Mouse (Mus musculus) heart, adult 2 months (tissue): ENCODE data around the gene Sipa1l1. TPM values are rescaled to one million over a fixed set of nuclear protein-coding genes. Genes with fewer than 3 reads are reported as not detected.

Experiments used
- DNase-seq, 2 experiments: peaks; one replicate each; pipeline ENCODE4 v3.0.0; 2021
- H3K27ac ChIP-seq: fragments of 200-600 bp; 2 replicates; pipeline ENCODE4 v1.8.1; 2022
- H3K27me3 ChIP-seq: fragments of 200-500 bp; 2 replicates; pipeline ENCODE4 v1.6.1; 2012; ENCODE audit warnings: mild to moderate bottlenecking, low read length, inconsistent platforms, mixed read lengths; ENCODE audit not compliant: control insufficient read depth, insufficient read depth
- H3K36me3 ChIP-seq: fragments of 200-500 bp; 2 replicates; pipeline ENCODE4 v1.6.1; 2012; ENCODE audit warnings: low read length, inconsistent platforms; ENCODE audit not compliant: control insufficient read depth, insufficient read depth
- H3K4me1 ChIP-seq: fragments of 200-500 bp; 2 replicates; pipeline ENCODE4 v1.6.1; 2011; ENCODE audit warnings: low read length; ENCODE audit not compliant: control insufficient read depth, insufficient read depth
- H3K4me3 ChIP-seq: fragments of 200-600 bp; 2 replicates; pipeline ENCODE4 v1.8.1; 2022
- H3K79me2 ChIP-seq: fragments of 200-500 bp; replicated peaks from 2 replicates; pipeline ENCODE4 v1.6.1; 2012; ENCODE audit warnings: mild to moderate bottlenecking, inconsistent platforms, low read length, moderate library complexity, mixed read lengths; ENCODE audit not compliant: control insufficient read depth, insufficient read depth
- H3K9ac ChIP-seq: fragments of 200-500 bp; 2 replicates; pipeline ENCODE4 v1.6.1; 2012; ENCODE audit warnings: low read depth, mild to moderate bottlenecking, control low read depth, inconsistent platforms, low read length, mixed read lengths
- CTCF ChIP-seq: fragments of 200-600 bp; IDR thresholded peaks from 2 replicates; pipeline ENCODE4 v1.8.1; 2022; ENCODE audit warnings: antibody characterized with exemption, mild to moderate bottlenecking, moderate library complexity
- EP300 ChIP-seq: fragments of 200-500 bp; IDR thresholded peaks from 2 replicates; pipeline ENCODE4 v1.6.1; 2011; ENCODE audit warnings: low read depth, low read length, control low read depth; ENCODE audit not compliant: insufficient read depth
- POLR2A ChIP-seq: fragments of 200-500 bp; IDR thresholded peaks from 2 replicates; pipeline ENCODE4 v1.6.1; 2011; ENCODE audit warnings: mild to moderate bottlenecking, low read depth, low read length, control low read depth; ENCODE audit not compliant: insufficient read depth
- WGBS: fragments of 180-500 bp; shearing (Covaris S2); methylation state at CpG from one replicate; pipeline ENCODE4 v1.1.7; 2018; 5-methylcytosine and 5-hydroxymethylcytosine counted together
- intact Hi-C: fragments of 180-260 bp; cut with DNase I; formaldehyde crosslinking; loops from one replicate; pipeline ENCODE4 v1.15.1; 2025
- polyA plus RNA-seq: library from polyadenylated mRNA; depleted of rRNA; stranded (reverse); fragments of >200 nt; gene quantifications from 2 replicates; pipeline ENCODE4 v1.2.3, GENCODE M21; 2012
- total RNA-seq, 2 experiments: library from RNA; stranded (reverse); gene quantifications; 2 replicates each; pipeline ENCODE4 v1.2.3; 2021

Sipa1l1 gene
- total and polyA plus RNA-seq, 3 experiments, result 6.9 to 9.1 (median 8.4) TPM

- intact Hi-C loops, result no loop called here
Measured at GRCm38 (mm10) chr12:82446609-82447024, 277.5 kb downstream of the Sipa1l1 start.

GRCm38 (mm10) chr12:82448129-82448815, 279.2 kb downstream of the Sipa1l1 start:
- WGBS, result 86% methylated on average over 9 of the region's 9 CpGs
- Histone ChIP-seq H3K27ac (no peak overlapping the region), H3K4me1 (no peaks in the 10 kb centered on the region), H3K27me3 (no peaks in the 10 kb centered on the region), H3K9ac (no peak overlapping the region), H3K4me3 (no peak overlapping the region), H3K79me2 (no peaks in the 10 kb centered on the region), H3K36me3 (no peaks in the 10 kb centered on the region)
- no peak for DNase-seq
- intact Hi-C loops, result no loop called here
- TF ChIP-seq CTCF, result no peak
- TF ChIP-seq EP300, result no peak
- TF ChIP-seq POLR2A, result no peak

More at GRCm38 (mm10) chr12:82446609-82447024, 277.5 kb downstream of the Sipa1l1 start:
- no peaks in the 10 kb centered on the region for H3K27me3 ChIP-seq
- H3K27ac ChIP-seq, result no peak overlapping the region
- no peaks in the 10 kb centered on the region for H3K4me1 ChIP-seq
- H3K4me3 ChIP-seq, result no peak overlapping the region
- no peak for DNase-seq
- 78% methylated on average over 8 of the region's 8 CpGs for WGBS
- TF ChIP-seq CTCF (no peak), EP300 (no peak), POLR2A (no peak)
- no peak overlapping the region for H3K9ac ChIP-seq
- no peaks in the 10 kb centered on the region for H3K79me2 ChIP-seq
- H3K36me3 ChIP-seq, result no peaks in the 10 kb centered on the region

GRCm38 (mm10) chr12:82452428-82452827, 283.3 kb downstream of the Sipa1l1 start:
- no peak for TF ChIP-seq EP300
- Histone ChIP-seq H3K27me3 (no peaks in the 10 kb centered on the region), H3K4me1 (no peaks in the 10 kb centered on the region), H3K27ac (no peak overlapping the region), H3K4me3 (no peak overlapping the region), H3K79me2 (no peaks in the 10 kb centered on the region), H3K9ac (no peak overlapping the region), H3K36me3 (no peaks in the 10 kb centered on the region)
- intact Hi-C loops, result no loop called here
- 57% methylated on average over 2 of the region's 2 CpGs for WGBS
- DNase-seq, result no peak

GRCm38 (mm10) chr12:82454415-82454814, 285.3 kb downstream of the Sipa1l1 start:
- TF ChIP-seq EP300 (no peak), POLR2A (no peak), CTCF (no peak)
- 69% methylated on average over 6 of the region's 6 CpGs for WGBS
- Histone ChIP-seq H3K4me1 (no peaks in the 10 kb centered on the region), H3K79me2 (no peaks in the 10 kb centered on the region), H3K27me3 (no peaks in the 10 kb centered on the region), H3K9ac (no peak overlapping the region), H3K36me3 (no peaks in the 10 kb centered on the region), H3K27ac (no peak overlapping the region), H3K4me3 (no peak overlapping the region)
- no peak for DNase-seq
- intact Hi-C loops, result no loop called here

- WGBS, result 79% methylated on average over 10 of the region's 10 CpGs
- no peak overlapping the region for H3K4me3 ChIP-seq
- no peaks in the 10 kb centered on the region for H3K36me3 ChIP-seq
- H3K9ac ChIP-seq, result no peak overlapping the region
- no peaks in the 10 kb centered on the region for H3K4me1 ChIP-seq
- intact Hi-C loops, result no loop called here
- no peak for TF ChIP-seq EP300
- TF ChIP-seq POLR2A, result no peak
- TF ChIP-seq CTCF, result no peak
- no peak for DNase-seq
- H3K27ac ChIP-seq, result no peak overlapping the region
- H3K79me2 ChIP-seq, result no peaks in the 10 kb centered on the region
- no peaks in the 10 kb centered on the region for H3K27me3 ChIP-seq
Measured at GRCm38 (mm10) chr12:82455700-82456413, 286.7 kb downstream of the Sipa1l1 start.

- no peak for DNase-seq
- no peak overlapping the region for H3K27ac ChIP-seq
- no peaks in the 10 kb centered on the region for H3K4me1 ChIP-seq
- no peaks in the 10 kb centered on the region for H3K36me3 ChIP-seq
- H3K4me3 ChIP-seq, result no peak overlapping the region
- no peak for TF ChIP-seq CTCF
- TF ChIP-seq EP300, result no peak
- no peak for TF ChIP-seq POLR2A
- intact Hi-C loops, result no loop called here
- no peaks in the 10 kb centered on the region for H3K27me3 ChIP-seq
- no peaks in the 10 kb centered on the region for H3K79me2 ChIP-seq
- 78% methylated on average over 1 of the region's 1 CpGs for WGBS
- no peak overlapping the region for H3K9ac ChIP-seq
Measured at GRCm38 (mm10) chr12:82456414-82456805, 287.3 kb downstream of the Sipa1l1 start.
